Mouse (Mus musculus): ENCODE data around the gene Relch. TPM values are rescaled to one million over a fixed set of nuclear protein-coding genes. Genes with fewer than 3 reads are reported as not detected.

Relch gene
- 10 to 100 TPM; 61.3 to 68.0 TPM for total RNA-seq (2023)

GRCm38 (mm10) chr1:105663171-105663961 lies at the start of gene Relch, which contains the start of gene Pign:
Relch (plus strand) TSS chr1:105663861.
Pign (minus strand) TSS chr1:105663677.

GRCm38 (mm10) chr1:105780457-105781364 lies 117.0 kb downstream of the Relch start, which contains the start of gene Tnfrsf11a:
Tnfrsf11a (plus strand) TSS chr1:105780718.

Other genes with a start within 250 kb of the Relch start
- 10 to 100 TPM; 36.6 to 39.1 TPM for gene Pign, start 184 bp upstream of the Relch start, total RNA-seq (2023)
- gene Tnfrsf11a, start 116.9 kb downstream of the Relch start, total RNA-seq (2023) = 1 to 10 TPM; 2.5 to 2.8 TPM

Measured in neutrophil, adult 83 days (primary cell).